Mouse (Mus musculus): ENCODE results near the gene Osbp.

Osbp gene

DNA sequence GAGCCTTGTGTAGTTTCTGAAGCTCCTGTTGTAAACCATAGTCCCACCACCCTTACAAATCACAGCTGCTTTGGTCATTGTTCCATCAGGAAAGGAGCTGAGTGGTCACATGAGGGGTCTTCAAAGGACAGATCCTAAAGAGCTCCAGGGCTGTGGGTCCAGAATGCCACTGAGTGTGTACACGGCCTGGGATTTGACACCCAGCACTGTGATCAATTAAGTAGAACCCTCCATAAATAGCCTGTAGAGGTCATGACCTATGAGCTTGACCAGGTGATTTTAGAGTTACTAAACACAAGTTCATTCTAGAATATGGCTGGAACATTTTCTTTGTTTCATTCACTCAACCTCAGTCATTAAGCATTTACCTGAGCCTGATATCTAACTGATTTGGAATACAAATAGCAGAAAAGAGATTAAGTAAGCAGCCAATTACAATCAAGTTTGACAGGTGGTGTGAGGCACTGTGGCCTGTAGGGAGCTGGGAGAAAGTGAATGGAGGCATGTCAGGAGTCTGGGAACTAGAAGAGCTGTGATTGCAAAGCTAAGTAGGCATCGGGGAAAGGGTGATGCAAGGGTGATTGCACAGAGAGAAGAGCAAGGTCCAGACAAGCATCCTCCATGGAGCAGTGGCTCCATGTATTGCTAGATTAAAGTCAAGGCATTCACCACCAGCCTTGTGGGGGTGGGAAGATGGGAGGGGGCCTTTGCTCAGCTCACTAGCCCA, 30.1 kb downstream of the Osbp start:
- Histone ChIP-seq H3K36me3 (ENCODE audit: insufficient read depth, low read length) (peaks cover 45% of the 10 kb centered on the region), H3K4me3 (replicated peaks; ENCODE audit: low read length) (no peak overlapping the region), H3K4me1 (replicated peaks; ENCODE audit: low read depth, low read length) (peaks cover 59% of the 10 kb centered on the region), H3K27me3 (ENCODE audit: insufficient read depth, low read length) (no peaks in the 10 kb centered on the region), H3K9me3 (ENCODE audit: low read length) (no peaks in the 10 kb centered on the region)
- TF ChIP-seq POU5F1 (IDR thresholded peaks at IDR 0.05; ENCODE audit: borderline replicate concordance, low read length) = no peak
- TF ChIP-seq CTCF (conservative IDR thresholded peaks at IDR 0.05; ENCODE audit: low read length) = no peak
- TF ChIP-seq NANOG (IDR thresholded peaks at IDR 0.05; ENCODE audit: borderline replicate concordance, low read length) = no peak

DNA sequence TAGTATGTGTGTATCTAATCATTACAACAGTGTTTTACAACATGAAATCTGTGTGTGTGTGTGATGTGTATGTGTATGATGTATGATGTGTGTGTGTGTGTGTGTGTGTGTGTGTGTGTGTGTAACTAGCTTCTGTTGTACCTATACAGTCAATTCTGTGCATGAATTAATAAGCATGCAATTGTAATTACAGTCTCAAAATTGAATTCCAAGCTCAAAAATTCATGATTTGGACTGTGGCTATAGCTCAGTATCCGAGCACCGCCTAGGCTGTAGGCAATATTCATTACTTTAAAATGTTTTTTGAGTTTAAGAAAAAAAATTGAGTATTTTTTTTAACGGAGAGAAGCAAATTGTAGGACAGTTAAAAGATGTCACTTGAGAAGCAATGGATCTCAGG, 35.9 kb downstream of the Osbp start:
- H3K4me1 ChIP-seq (replicated peaks; ENCODE audit: low read depth, low read length) = peaks cover 48% of the 10 kb centered on the region
- no peaks in the 10 kb centered on the region for H3K27me3 ChIP-seq (ENCODE audit: insufficient read depth, low read length)
- H3K36me3 ChIP-seq (ENCODE audit: insufficient read depth, low read length) = no peaks in the 10 kb centered on the region
- no peak overlapping the region; the same call in 1 of the 2 replicates for H3K4me3 ChIP-seq (replicated peaks; ENCODE audit: low read length)
- TF ChIP-seq POU5F1 (IDR thresholded peaks at IDR 0.05; ENCODE audit: borderline replicate concordance, low read length) = no peak
- no peaks in the 10 kb centered on the region for H3K9me3 ChIP-seq (ENCODE audit: low read length)

DNA sequence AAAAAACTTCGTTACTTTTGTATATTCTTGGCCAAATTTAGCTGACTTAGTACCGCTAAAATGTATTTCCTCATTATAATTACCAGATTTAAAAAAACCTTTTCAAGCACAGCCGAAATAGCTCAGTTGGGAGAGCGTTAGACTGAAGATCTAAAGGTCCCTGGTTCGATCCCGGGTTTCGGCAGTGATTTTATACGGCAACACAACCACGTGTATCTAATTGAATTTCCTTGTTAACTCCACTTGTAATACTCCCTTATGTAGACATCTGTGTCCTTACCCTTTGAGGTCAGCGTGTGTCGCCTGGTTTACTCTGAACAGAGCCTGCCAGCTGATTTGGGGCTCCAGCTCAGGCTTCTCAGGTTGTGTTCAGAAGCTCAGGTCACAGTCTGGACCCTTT, 36.4 kb downstream of the Osbp start:
- TF ChIP-seq NANOG (IDR thresholded peaks at IDR 0.05; ENCODE audit: borderline replicate concordance, low read length) (no peak), CTCF (conservative IDR thresholded peaks at IDR 0.05; ENCODE audit: low read length) (no peak), POU5F1 (IDR thresholded peaks at IDR 0.05; ENCODE audit: borderline replicate concordance, low read length) (no peak)
- H3K36me3 ChIP-seq (ENCODE audit: insufficient read depth, low read length) = no peaks in the 10 kb centered on the region
- no peaks in the 10 kb centered on the region for H3K9me3 ChIP-seq (ENCODE audit: low read length)
- peaks cover 52% of the 10 kb centered on the region for H3K4me1 ChIP-seq (replicated peaks; ENCODE audit: low read depth, low read length)
- peak overlapping the region; percentile 64 for H3K4me3 ChIP-seq (replicated peaks; ENCODE audit: low read length)
- peaks cover 2% of the 10 kb centered on the region; the same call in 1 of the 2 replicates for H3K27me3 ChIP-seq (ENCODE audit: insufficient read depth, low read length)

DNA sequence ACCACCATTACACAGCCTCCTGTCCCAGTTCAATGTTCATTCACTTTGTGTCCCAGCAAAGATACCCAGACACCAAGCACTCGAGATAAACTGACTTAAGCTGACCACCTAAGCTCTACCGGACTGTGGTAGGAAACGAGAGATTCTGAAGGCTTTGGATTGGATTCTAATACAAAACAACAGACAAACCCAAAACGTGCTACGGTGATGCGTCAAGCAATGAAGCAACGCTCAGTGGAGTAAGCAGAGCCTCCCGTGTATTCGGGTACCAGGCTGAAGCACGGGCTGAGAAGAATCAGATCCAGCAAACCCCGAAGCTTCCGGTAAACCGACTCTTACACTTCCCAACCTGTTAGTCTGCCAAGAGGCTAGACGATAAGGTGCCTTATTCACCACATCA, 37.0 kb downstream of the Osbp start:
- Histone ChIP-seq H3K9me3 (ENCODE audit: low read length) (no peaks in the 10 kb centered on the region), H3K27me3 (ENCODE audit: insufficient read depth, low read length) (peaks cover 2% of the 10 kb centered on the region; the same call in 1 of the 2 replicates), H3K36me3 (ENCODE audit: insufficient read depth, low read length) (no peaks in the 10 kb centered on the region), H3K4me3 (replicated peaks; ENCODE audit: low read length) (peak overlapping the region; percentile 64), H3K4me1 (replicated peaks; ENCODE audit: low read depth, low read length) (peaks cover 59% of the 10 kb centered on the region)
- no peak for TF ChIP-seq POU5F1 (IDR thresholded peaks at IDR 0.05; ENCODE audit: borderline replicate concordance, low read length)
- no peak for TF ChIP-seq NANOG (IDR thresholded peaks at IDR 0.05; ENCODE audit: borderline replicate concordance, low read length)
- TF ChIP-seq CTCF (conservative IDR thresholded peaks at IDR 0.05; ENCODE audit: low read length) = no peak

DNA sequence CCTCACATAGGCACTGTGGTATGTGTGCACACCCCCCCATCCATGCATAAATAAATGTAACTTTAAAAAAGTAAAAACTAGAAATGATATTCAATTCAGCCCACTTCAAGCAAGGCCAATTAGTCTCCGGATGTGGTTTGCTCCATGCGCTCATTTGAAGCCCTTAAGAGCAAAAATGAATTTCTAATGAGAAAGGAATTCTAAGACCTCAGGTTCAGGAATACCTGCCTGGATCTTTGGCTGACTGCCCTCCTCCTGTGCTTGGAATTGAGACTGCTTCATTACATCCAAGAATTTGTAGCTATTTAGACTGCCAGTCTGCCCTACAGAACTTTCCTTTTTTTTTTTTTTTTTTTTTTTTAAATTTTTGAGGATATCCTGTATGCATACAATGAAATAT, 37.8 kb downstream of the Osbp start:
- Histone ChIP-seq H3K4me1 (replicated peaks; ENCODE audit: low read depth, low read length) (peaks cover 63% of the 10 kb centered on the region), H3K36me3 (ENCODE audit: insufficient read depth, low read length) (no peaks in the 10 kb centered on the region), H3K9me3 (ENCODE audit: low read length) (no peaks in the 10 kb centered on the region), H3K4me3 (replicated peaks; ENCODE audit: low read length) (no peak overlapping the region), H3K27me3 (ENCODE audit: insufficient read depth, low read length) (peaks cover 2% of the 10 kb centered on the region; the same call in 1 of the 2 replicates)
- TF ChIP-seq POU5F1 (IDR thresholded peaks at IDR 0.05; ENCODE audit: borderline replicate concordance, low read length) = no peak
- TF ChIP-seq NANOG (IDR thresholded peaks at IDR 0.05; ENCODE audit: borderline replicate concordance, low read length) = no peak
- no peak for TF ChIP-seq CTCF (conservative IDR thresholded peaks at IDR 0.05; ENCODE audit: low read length)

- H3K36me3 ChIP-seq (ENCODE audit: insufficient read depth, low read length) = no peaks in the 10 kb centered on the region
- H3K4me3 ChIP-seq (replicated peaks; ENCODE audit: low read length) = peak overlapping the region; percentile 79
- H3K9me3 ChIP-seq (ENCODE audit: low read length) = no peaks in the 10 kb centered on the region
- TF ChIP-seq POU5F1 (IDR thresholded peaks at IDR 0.05; ENCODE audit: borderline replicate concordance, low read length) = no peak
- no peak for TF ChIP-seq CTCF (conservative IDR thresholded peaks at IDR 0.05; ENCODE audit: low read length)
- no peak for TF ChIP-seq NANOG (IDR thresholded peaks at IDR 0.05; ENCODE audit: borderline replicate concordance, low read length)
- H3K4me1 ChIP-seq (replicated peaks; ENCODE audit: low read depth, low read length) = peaks cover 63% of the 10 kb centered on the region
- H3K27me3 ChIP-seq (ENCODE audit: insufficient read depth, low read length) = peaks cover 2% of the 10 kb centered on the region; the same call in 1 of the 2 replicates
Observed at GRCm38 (mm10) chr19:12004216-12005008, 38.7 kb downstream of the Osbp start.

DNA sequence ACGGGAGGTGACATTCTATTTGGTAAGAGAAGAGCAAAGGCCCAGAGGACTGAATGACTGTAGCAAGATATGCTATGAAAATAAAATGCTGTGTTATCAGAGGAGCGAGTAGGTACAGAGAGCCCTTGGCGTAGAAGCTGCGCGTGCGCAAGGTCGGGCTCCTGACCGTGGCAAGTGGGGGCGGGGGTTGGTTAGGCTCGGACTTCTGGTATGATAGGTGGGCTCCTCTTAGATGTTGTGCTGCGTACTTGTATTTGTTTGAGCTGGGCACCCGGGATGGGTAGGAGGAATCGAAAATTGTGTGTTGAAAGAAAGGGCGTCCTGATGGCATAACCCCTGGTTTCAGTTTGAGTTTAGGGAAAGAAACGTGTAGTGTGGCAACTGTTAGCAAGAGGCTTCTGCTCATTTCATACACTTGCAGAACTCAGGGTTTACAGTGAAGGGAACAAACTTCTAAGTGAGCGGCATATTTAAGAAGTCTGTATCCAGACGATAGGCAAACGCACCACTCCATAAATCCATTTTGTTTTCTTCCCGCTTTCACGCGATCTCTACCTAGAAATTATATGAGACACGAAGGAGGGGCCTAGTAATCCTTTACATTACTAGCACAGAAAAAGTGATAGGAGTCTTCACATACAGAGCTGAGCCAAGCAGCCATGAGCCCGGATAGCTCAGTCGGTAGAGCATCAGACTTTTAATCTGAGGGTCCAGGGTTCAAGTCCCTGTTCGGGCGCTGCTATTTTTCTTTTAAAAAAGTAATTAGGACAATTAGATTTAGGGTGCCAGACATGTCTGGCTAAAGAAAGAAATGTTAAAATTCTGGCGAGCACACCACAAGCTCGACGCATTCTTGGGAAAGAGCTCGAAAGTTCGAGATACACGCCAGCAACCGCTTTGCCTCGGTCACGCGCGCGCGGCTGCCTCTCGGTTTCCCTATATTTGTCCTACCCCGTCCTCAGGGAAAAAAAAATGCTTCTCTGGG, 39.9 kb downstream of the Osbp start:
- H3K27me3 ChIP-seq (ENCODE audit: insufficient read depth, low read length) = peaks cover 2% of the 10 kb centered on the region; the same call in 1 of the 2 replicates
- H3K9me3 ChIP-seq (ENCODE audit: low read length) = no peaks in the 10 kb centered on the region
- peak overlapping the region; percentile 79 for H3K4me3 ChIP-seq (replicated peaks; ENCODE audit: low read length)
- H3K4me1 ChIP-seq (replicated peaks; ENCODE audit: low read depth, low read length) = peaks cover 53% of the 10 kb centered on the region
- H3K36me3 ChIP-seq (ENCODE audit: insufficient read depth, low read length) = no peaks in the 10 kb centered on the region
- TF ChIP-seq POU5F1 (IDR thresholded peaks at IDR 0.05; ENCODE audit: borderline replicate concordance, low read length) = no peak

Data from E14TG2a.4 (cell line).